Mouse (Mus musculus): ENCODE measurements around the gene Add2. TPM values are rescaled to one million over a fixed set of nuclear protein-coding genes. Genes with fewer than 3 reads are reported as not detected.
"Not testable (repeated sequence)": the region's sequence is repeated elsewhere in the genome, so short reads cannot be mapped to it uniquely, and the experiment has no call there.

Gene Add2
- 30.7 and 36.5 TPM in 2 replicates for polyA plus RNA-seq (2016; fragmentation: Nextera tagmentation; extraction: Ambion mirVana)

GRCm38 (mm10) chr6:86028601-86029322 is at the start of gene Add2:
TSS of gene Add2 (plus strand) at chr6:86028681.
- H3K4me3 ChIP-seq, result peak within 1 kb of the TSS; percentile 78
- WGBS, result under 1% methylated on average over 56 of the region's 56 CpGs
- H3K27me3 ChIP-seq (ENCODE audit: poor library complexity, severe bottlenecking), result peaks cover 55% of the 10 kb centered on the region
- H3K36me3 ChIP-seq (replicated peaks), result no peaks in the 10 kb centered on the region
- DNase-seq (ENCODE audit: extremely low spot score, low spot score), result peak; percentile 72
- H3K27ac ChIP-seq, result peak within 1 kb of the TSS; percentile 89
- no peaks in the 10 kb centered on the region for H3K9me3 ChIP-seq
- H3K4me1 ChIP-seq, result peaks cover 27% of the 10 kb centered on the region

GRCm38 (mm10) chr6:85978736-85979135 is 49.7 kb upstream of the Add2 start:
- H3K9me3 ChIP-seq; H3K27ac ChIP-seq; H3K27me3 ChIP-seq (ENCODE audit: poor library complexity, severe bottlenecking); H3K36me3 ChIP-seq (replicated peaks); DNase-seq (ENCODE audit: extremely low spot score, low spot score); H3K4me3 ChIP-seq; H3K4me1 ChIP-seq: not testable (repeated sequence)
- WGBS, result 84% methylated on average over 4 of the region's 4 CpGs

GRCm38 (mm10) chr6:85984351-85984750 is 44.1 kb upstream of the Add2 start:
- Histone ChIP-seq H3K27ac (no peak overlapping the region), H3K36me3 (replicated peaks) (no peaks in the 10 kb centered on the region), H3K9me3 (no peaks in the 10 kb centered on the region), H3K4me1 (no peaks in the 10 kb centered on the region), H3K4me3 (no peak overlapping the region), H3K27me3 (ENCODE audit: poor library complexity, severe bottlenecking) (no peaks in the 10 kb centered on the region)
- DNase-seq (ENCODE audit: extremely low spot score, low spot score), result no peak
- 86% methylated on average over 8 of the region's 8 CpGs for whole genome bisulfite sequencing

- not testable (repeated sequence) for H3K4me3 ChIP-seq; H3K9me3 ChIP-seq; H3K27ac ChIP-seq; H3K4me1 ChIP-seq; DNase-seq (ENCODE audit: extremely low spot score, low spot score); H3K27me3 ChIP-seq (ENCODE audit: poor library complexity, severe bottlenecking); H3K36me3 ChIP-seq (replicated peaks)
- WGBS, result 89% methylated on average over 5 of the region's 5 CpGs
Observed at GRCm38 (mm10) chr6:85989570-85989969, 38.9 kb upstream of the Add2 start.

- 90% methylated on average over 5 of the region's 5 CpGs for WGBS
- not testable (repeated sequence) for H3K9me3 ChIP-seq; DNase-seq (ENCODE audit: extremely low spot score, low spot score)
Observed at GRCm38 (mm10) chr6:85990774-85991173, 37.7 kb upstream of the Add2 start.

GRCm38 (mm10) chr6:86003405-86003925 is 25.0 kb upstream of the Add2 start:
- peaks cover 9% of the 10 kb centered on the region for H3K4me1 ChIP-seq
- no peak for DNase-seq (ENCODE audit: extremely low spot score, low spot score)
- H3K27me3 ChIP-seq (ENCODE audit: poor library complexity, severe bottlenecking), result no peaks in the 10 kb centered on the region
- H3K9me3 ChIP-seq, result no peaks in the 10 kb centered on the region; the same call in 1 of the 2 replicates
- H3K4me3 ChIP-seq, result no peak overlapping the region
- H3K27ac ChIP-seq, result no peak overlapping the region
- 73% methylated on average over 18 of the region's 18 CpGs for WGBS
- no peaks in the 10 kb centered on the region for H3K36me3 ChIP-seq (replicated peaks)

More at GRCm38 (mm10) chr6:85990774-85991173, 37.7 kb upstream of the Add2 start:
- H3K27me3 ChIP-seq (ENCODE audit: poor library complexity, severe bottlenecking); H3K4me3 ChIP-seq; H3K36me3 ChIP-seq (replicated peaks); H3K27ac ChIP-seq; H3K4me1 ChIP-seq: not testable (repeated sequence)

- Histone ChIP-seq H3K27ac (no peak overlapping the region), H3K4me3 (peak overlapping the region; percentile 32), H3K4me1 (peaks cover 9% of the 10 kb centered on the region), H3K36me3 (replicated peaks) (no peaks in the 10 kb centered on the region), H3K27me3 (ENCODE audit: poor library complexity, severe bottlenecking) (no peaks in the 10 kb centered on the region), H3K9me3 (no peaks in the 10 kb centered on the region; the same call in 1 of the 2 replicates)
- 14% methylated on average over 18 of the region's 18 CpGs for WGBS
- DNase-seq (ENCODE audit: extremely low spot score, low spot score), result peak; percentile 83
Observed at GRCm38 (mm10) chr6:86004271-86005148, 24.0 kb upstream of the Add2 start.

GRCm38 (mm10) chr6:86009980-86010379 is 18.5 kb upstream of the Add2 start:
- no peaks in the 10 kb centered on the region for H3K4me1 ChIP-seq
- H3K27me3 ChIP-seq (ENCODE audit: poor library complexity, severe bottlenecking), result no peaks in the 10 kb centered on the region
- DNase-seq (ENCODE audit: extremely low spot score, low spot score), result peak; percentile 37
- H3K36me3 ChIP-seq (replicated peaks), result no peaks in the 10 kb centered on the region
- WGBS, result 32% methylated on average over 4 of the region's 4 CpGs
- no peak overlapping the region for H3K4me3 ChIP-seq
- no peaks in the 10 kb centered on the region for H3K9me3 ChIP-seq
- no peak overlapping the region for H3K27ac ChIP-seq

- 78% methylated on average over 5 of the region's 5 CpGs for WGBS
- not testable (repeated sequence) for DNase-seq (ENCODE audit: extremely low spot score, low spot score)
Observed at GRCm38 (mm10) chr6:86014812-86015211, 13.7 kb upstream of the Add2 start.

GRCm38 (mm10) chr6:86015871-86016270 is 12.6 kb upstream of the Add2 start, which contains the start of gene Figla:
TSS of gene Figla (plus strand) at chr6:86016171.
- no peak for DNase-seq (ENCODE audit: extremely low spot score, low spot score)
- Histone ChIP-seq H3K27me3 (ENCODE audit: poor library complexity, severe bottlenecking) (no peaks in the 10 kb centered on the region), H3K36me3 (replicated peaks) (no peaks in the 10 kb centered on the region), H3K4me3 (no peak within 1 kb of the TSS), H3K27ac (no peak within 1 kb of the TSS), H3K4me1 (no peaks in the 10 kb centered on the region), H3K9me3 (no peaks in the 10 kb centered on the region)
- WGBS, result 85% methylated on average over 9 of the region's 9 CpGs

More at GRCm38 (mm10) chr6:86014812-86015211, 13.7 kb upstream of the Add2 start:
- H3K27ac ChIP-seq; H3K4me3 ChIP-seq; H3K36me3 ChIP-seq (replicated peaks); H3K4me1 ChIP-seq; H3K9me3 ChIP-seq; H3K27me3 ChIP-seq (ENCODE audit: poor library complexity, severe bottlenecking): not testable (repeated sequence)

GRCm38 (mm10) chr6:86016793-86017350 is 11.6 kb upstream of the Add2 start:
- Histone ChIP-seq H3K4me1 (no peaks in the 10 kb centered on the region), H3K9me3 (no peaks in the 10 kb centered on the region), H3K27me3 (ENCODE audit: poor library complexity, severe bottlenecking) (no peaks in the 10 kb centered on the region), H3K4me3 (no peak overlapping the region), H3K36me3 (replicated peaks) (no peaks in the 10 kb centered on the region), H3K27ac (no peak overlapping the region)
- DNase-seq (ENCODE audit: extremely low spot score, low spot score), result no peak
- 84% methylated on average over 23 of the region's 23 CpGs for WGBS

GRCm38 (mm10) chr6:86019415-86020237 is 8.9 kb upstream of the Add2 start:
- Histone ChIP-seq H3K27me3 (ENCODE audit: poor library complexity, severe bottlenecking) (no peaks in the 10 kb centered on the region), H3K9me3 (no peaks in the 10 kb centered on the region), H3K4me3 (no peak overlapping the region), H3K4me1 (no peaks in the 10 kb centered on the region), H3K27ac (no peak overlapping the region), H3K36me3 (replicated peaks) (no peaks in the 10 kb centered on the region)
- whole genome bisulfite sequencing, result 75% methylated on average over 4 of the region's 4 CpGs
- no peak for DNase-seq (ENCODE audit: extremely low spot score, low spot score)

All from forebrain, embryonic 10.5 days (tissue).